Mouse (Mus musculus): ENCODE data around the gene Notum.
"Not testable (repeated sequence)": the region's sequence is repeated elsewhere in the genome, so short reads cannot be mapped to it uniquely, and the experiment has no call there.

Gene Notum

GRCm38 (mm10) chr11:120676951-120677350, 16.0 kb upstream of the Notum start:
- ATAC-seq (ENCODE audit: insufficient number of reproducible peaks, low FRiP score, low TSS enrichment), result no peak

GRCm38 (mm10) chr11:120675875-120676274, 14.9 kb upstream of the Notum start:
- not testable (repeated sequence) for ATAC-seq (ENCODE audit: insufficient number of reproducible peaks, low FRiP score, low TSS enrichment)

GRCm38 (mm10) chr11:120673594-120674122, 12.7 kb upstream of the Notum start:
- ATAC-seq (ENCODE audit: insufficient number of reproducible peaks, low FRiP score, low TSS enrichment), result no peak

- ATAC-seq (ENCODE audit: insufficient number of reproducible peaks, low FRiP score, low TSS enrichment), result peak; percentile 95
Observed at GRCm38 (mm10) chr11:120672687-120673593, 12.0 kb upstream of the Notum start, which contains the start of gene Aspscr1. Aspscr1 (plus strand) TSS chr11:120672973.

- ATAC-seq (ENCODE audit: insufficient number of reproducible peaks, low FRiP score, low TSS enrichment), result no peak
Observed at GRCm38 (mm10) chr11:120666617-120667016, 5.6 kb upstream of the Notum start.

- no peak for ATAC-seq (ENCODE audit: insufficient number of reproducible peaks, low FRiP score, low TSS enrichment)
Observed at GRCm38 (mm10) chr11:120665406-120665805, 4.4 kb upstream of the Notum start.

GRCm38 (mm10) chr11:120663714-120664113, 2.7 kb upstream of the Notum start:
- ATAC-seq (ENCODE audit: insufficient number of reproducible peaks, low FRiP score, low TSS enrichment), result no peak

- ATAC-seq (ENCODE audit: insufficient number of reproducible peaks, low FRiP score, low TSS enrichment), result no peak
Observed at GRCm38 (mm10) chr11:120662759-120663158, 1.8 kb upstream of the Notum start.

GRCm38 (mm10) chr11:120660301-120661075, 487 bp downstream of the Notum start:
- no peak for ATAC-seq (ENCODE audit: insufficient number of reproducible peaks, low FRiP score, low TSS enrichment)

- no peak for ATAC-seq (ENCODE audit: insufficient number of reproducible peaks, low FRiP score, low TSS enrichment)
Observed at GRCm38 (mm10) chr11:120659509-120660300, 1.3 kb downstream of the Notum start.

- ATAC-seq (ENCODE audit: insufficient number of reproducible peaks, low FRiP score, low TSS enrichment), result no peak
Observed at GRCm38 (mm10) chr11:120658876-120659410, 2.0 kb downstream of the Notum start.

- no peak for ATAC-seq (ENCODE audit: insufficient number of reproducible peaks, low FRiP score, low TSS enrichment)
Observed at GRCm38 (mm10) chr11:120657301-120657700, 3.7 kb downstream of the Notum start.

- no peak for ATAC-seq (ENCODE audit: insufficient number of reproducible peaks, low FRiP score, low TSS enrichment)
Observed at GRCm38 (mm10) chr11:120654741-120655140, 6.2 kb downstream of the Notum start.

GRCm38 (mm10) chr11:120651872-120652271, 9.1 kb downstream of the Notum start:
- no peak for ATAC-seq (ENCODE audit: insufficient number of reproducible peaks, low FRiP score, low TSS enrichment)

GRCm38 (mm10) chr11:120648001-120648476, 12.9 kb downstream of the Notum start, which contains the start of gene Myadml2:
Myadml2 (minus strand) TSS chr11:120648158.
- ATAC-seq (ENCODE audit: insufficient number of reproducible peaks, low FRiP score, low TSS enrichment), result no peak

GRCm38 (mm10) chr11:120647047-120647830, 13.7 kb downstream of the Notum start:
- no peak for ATAC-seq (ENCODE audit: insufficient number of reproducible peaks, low FRiP score, low TSS enrichment)

- ATAC-seq (ENCODE audit: insufficient number of reproducible peaks, low FRiP score, low TSS enrichment), result peak; percentile 93
Observed at GRCm38 (mm10) chr11:120643601-120643987, 17.4 kb downstream of the Notum start, which contains the start of gene Pycr1. Pycr1 (minus strand) TSS chr11:120643769.

GRCm38 (mm10) chr11:120642939-120643600, 17.9 kb downstream of the Notum start:
- no peak for ATAC-seq (ENCODE audit: insufficient number of reproducible peaks, low FRiP score, low TSS enrichment)

All from cerebellum, adult (tissue).